Mouse (Mus musculus): ENCODE measurements around the gene Ret.

GRCm38 (mm10) chr6:118165516-118165915 is 32.0 kb downstream of the Ret start:
- TF ChIP-seq CTCF (conservative IDR thresholded peaks at IDR 0.05; ENCODE audit: low read length) (no peak), NANOG (IDR thresholded peaks at IDR 0.05; ENCODE audit: borderline replicate concordance, low read length) (no peak)

All from E14TG2a.4 (cell line).